Mouse (Mus musculus) brain, embryonic 14.5 days (tissue): Measurements from ENCODE around the gene Pak6.

Experiments used
- CTCF ChIP-seq: fragments of 200-500 bp; IDR thresholded peaks from 2 replicates; pipeline ENCODE4 v1.5.1; 2012; ENCODE audit warnings: inconsistent platforms, mild to moderate bottlenecking, moderate library complexity, borderline replicate concordance; ENCODE audit not compliant: insufficient read depth, insufficient read length; ENCODE audit errors: extremely low read depth
- POLR2A ChIP-seq: fragments of 200-500 bp; IDR thresholded peaks from 2 replicates; pipeline ENCODE4 v1.6.1; 2012; ENCODE audit warnings: mild to moderate bottlenecking, inconsistent platforms, borderline replicate concordance; ENCODE audit not compliant: poor library complexity, insufficient read depth, insufficient read length, severe bottlenecking; ENCODE audit errors: extremely low read depth

DNA sequence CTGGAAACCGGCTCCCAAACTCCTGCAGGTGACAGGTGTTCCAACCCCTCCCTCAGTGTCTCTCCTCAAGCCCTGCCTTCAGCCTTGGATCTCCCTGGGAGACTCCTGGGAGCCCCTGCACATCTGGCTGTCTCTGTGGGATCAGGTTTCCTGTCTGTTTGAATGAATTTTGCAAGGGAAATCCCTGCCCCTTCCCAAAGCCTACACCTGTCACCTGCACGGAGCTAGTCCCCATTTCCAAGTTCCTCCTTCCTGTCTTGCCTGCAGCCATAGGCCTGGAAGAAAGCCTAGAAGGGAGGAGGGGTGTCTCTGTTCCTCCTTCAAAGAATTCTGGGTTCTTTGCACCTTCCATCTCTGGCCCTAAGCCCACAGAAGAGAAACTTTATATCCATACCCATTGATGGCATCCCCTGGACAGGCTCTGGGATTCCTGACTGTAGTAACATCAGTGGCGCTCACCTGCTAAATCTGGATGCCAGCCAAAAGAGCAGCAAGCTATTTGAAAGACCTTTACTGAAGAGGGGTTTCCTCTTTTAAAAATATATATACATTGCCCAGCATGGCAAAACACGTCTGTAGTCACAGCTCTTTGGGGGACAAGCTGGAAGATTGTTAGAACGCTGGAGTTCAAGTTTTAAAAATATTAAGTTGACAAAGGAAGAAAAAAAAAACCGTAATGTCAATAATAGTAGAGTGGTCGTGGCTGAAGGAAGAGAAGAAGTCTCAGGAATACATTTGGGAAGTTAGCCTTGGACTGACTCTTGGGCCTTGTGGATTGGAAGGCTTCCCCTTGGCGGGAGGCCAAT lies 66.9 kb downstream of the Pak6 start:
- TF ChIP-seq POLR2A (no peak), CTCF (no peak)
